Mouse (Mus musculus): Measurements from ENCODE around the gene Cnot2.

Gene Cnot2

DNA sequence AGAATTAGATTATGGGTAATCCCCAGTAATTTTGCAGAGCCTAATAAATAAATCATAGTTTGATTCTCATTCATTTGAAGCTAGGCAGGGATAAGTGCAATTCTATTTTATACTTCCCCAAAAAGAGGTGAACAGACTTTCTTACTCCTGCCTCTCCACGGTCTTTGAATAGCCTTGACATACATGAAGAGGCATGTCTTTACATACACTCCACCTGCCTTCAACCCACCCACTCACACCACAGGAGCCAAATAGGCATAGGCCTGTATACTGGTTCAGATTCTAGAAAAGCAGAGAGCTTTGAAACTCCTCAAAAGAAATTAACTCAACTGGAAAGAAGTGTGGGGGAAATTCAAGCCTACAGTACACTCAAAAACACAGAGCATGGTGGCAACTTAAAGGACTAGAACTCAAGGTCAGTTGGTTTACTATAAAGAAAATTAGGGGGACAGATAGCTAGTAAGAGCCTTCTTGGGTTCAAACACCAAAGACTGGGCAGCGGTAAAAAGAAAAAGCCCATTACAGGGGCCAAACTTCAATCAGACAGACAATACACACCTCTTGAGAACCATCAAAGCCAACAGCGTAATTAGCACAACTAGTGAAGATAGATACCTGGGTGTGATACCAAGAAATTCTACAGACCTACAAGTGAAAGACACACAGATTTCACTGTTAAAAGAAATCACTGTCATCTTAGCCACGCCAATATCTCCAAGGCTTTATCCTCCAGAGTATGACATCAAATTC, 18.4 kb downstream of the Cnot2 start:
- peak; percentile 57 to 66 for DNase-seq (ENCODE audit: low spot score in 2 of 2)

DNA sequence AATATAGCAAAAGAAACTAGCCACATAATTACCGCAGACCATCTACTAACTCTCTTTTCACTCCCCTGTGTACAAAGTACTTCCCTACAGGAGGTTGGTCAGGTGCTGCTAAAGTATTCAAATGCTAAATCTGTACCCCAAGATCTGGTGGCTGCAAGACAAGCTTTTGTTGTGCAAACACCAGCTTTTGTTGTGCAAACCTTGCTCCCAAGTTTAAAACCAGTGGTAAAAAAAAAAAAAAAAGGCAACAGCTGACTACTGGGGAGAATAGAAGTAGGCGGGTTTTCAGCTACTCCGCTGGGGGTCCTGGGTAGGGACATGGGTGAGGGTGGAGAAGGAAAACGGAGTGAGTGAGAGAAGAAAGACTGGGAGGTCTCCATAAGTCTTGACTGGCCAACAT, 19.1 kb downstream of the Cnot2 start:
- DNase-seq (ENCODE audit: low spot score in 2 of 2) = no peak

DNA sequence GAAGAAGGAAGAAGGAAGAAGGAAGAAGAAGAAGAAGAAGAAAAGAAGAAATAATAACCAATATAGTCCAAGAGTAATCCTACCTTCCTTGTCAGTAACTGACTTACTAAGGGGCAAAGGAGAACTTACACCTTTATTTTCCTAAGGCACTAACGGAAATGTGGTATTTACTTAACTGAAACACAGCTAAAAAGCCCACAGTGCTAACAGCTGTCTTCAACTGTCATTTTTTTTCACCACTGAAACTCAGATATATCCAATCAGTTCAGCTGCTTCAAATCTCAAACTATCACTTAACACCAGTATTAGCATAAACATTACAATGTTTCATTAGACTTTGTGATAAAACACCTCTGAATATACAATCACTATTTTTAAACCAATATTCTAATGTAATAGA, 22.1 kb downstream of the Cnot2 start:
- no peak for DNase-seq (ENCODE audit: low spot score in 2 of 2)

DNA sequence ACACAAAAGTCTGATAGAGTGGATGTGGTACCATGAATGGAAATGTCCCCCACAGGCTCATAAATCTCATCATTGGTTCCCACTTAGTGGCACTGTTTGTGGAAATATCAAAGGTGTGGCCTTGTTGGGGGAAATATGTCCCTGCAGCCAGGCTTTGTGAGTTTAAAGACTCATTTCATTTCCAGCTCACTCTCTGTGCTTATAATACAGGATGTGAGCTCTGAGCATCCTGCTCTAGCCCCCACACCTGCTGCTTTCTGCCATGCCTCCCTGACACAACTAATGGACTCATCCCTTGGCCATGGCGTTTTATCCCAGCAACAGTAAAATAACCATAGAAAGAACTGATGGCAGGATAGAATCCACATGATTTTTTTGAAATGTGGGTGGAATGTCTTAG, 24.1 kb downstream of the Cnot2 start:
- no peak for DNase-seq (ENCODE audit: low spot score in 2 of 2)

DNA sequence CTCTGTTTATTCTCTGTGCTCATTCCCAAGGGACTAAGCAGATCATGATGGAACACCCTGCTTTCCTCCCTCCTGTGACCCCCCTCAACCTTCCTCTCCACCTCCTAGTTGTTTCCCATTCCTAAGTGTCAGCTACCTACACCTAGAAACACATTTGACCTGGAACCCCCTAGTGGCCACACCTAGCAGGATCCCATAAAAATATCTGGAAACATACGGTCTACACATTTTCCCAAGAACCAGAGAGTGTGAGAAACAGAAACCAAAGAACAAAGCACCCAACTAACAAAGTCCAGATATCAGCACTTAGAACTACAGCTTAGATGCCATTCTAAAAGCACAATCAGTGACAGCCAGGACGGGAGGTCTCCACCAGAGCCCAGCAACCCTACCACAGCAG, 26.9 kb downstream of the Cnot2 start:
- DNase-seq (ENCODE audit: low spot score in 2 of 2) = no peak

DNA sequence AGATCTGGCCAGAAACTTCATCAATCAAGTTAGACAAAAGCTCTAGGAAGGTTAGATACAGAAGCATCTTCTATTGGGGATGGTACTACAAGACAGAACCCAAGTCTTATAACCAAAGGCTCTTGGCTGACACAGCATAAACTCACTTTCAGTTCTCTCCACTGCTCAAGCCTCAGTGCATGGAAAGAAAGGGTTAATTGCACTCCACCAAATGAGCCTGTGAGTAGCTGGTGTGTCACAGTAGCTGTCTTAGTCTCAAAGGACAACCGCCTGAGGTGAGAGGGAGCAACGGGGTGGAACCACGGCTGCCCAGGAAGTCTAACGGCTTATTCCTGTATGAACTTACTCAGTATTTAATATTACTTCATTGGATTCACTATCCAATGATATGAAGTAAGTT, 33.4 kb downstream of the Cnot2 start:
- DNase-seq (ENCODE audit: low spot score in 2 of 2) = peak in 1 of 2 experiments; percentile 18

DNA sequence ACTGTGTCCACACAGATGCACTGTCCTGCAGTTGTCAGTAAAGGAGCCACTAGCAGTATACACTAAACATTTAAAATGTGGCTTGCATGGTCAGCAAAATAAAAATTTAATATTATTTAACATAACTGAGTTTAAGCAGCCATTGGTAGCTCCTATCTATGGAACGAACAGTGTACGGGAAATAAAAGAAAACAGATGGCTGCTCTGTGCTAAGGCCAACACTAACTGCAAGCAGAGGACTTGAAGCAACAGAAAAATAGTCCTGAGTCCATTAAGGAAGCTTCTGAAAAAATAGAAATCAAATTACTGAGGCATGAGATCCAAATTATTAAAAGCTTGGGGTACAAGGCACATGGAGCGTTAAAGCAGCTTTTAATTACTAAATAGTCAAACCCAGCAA, 35.1 kb downstream of the Cnot2 start:
- no peak for DNase-seq (ENCODE audit: low spot score in 2 of 2)

DNA sequence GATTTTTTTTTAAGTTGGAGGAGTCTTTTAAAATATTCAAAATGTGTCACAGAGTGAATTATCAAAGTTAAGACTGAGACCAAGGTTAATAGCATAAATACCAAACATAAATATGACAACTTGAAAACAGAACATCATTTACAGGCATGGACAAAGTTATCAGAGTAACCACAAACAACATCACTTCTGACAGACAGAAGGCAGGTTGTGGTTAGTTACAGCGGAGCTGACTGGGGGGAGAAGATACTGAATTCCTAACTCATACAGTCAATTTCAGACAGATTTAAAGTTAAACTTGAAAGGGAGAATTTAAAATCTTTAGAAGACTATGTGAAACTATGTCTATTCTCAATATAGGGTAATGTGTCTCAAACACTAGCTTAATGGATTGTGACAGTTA, 38.2 kb downstream of the Cnot2 start:
- DNase-seq (ENCODE audit: low spot score in 2 of 2) = no peak

DNA sequence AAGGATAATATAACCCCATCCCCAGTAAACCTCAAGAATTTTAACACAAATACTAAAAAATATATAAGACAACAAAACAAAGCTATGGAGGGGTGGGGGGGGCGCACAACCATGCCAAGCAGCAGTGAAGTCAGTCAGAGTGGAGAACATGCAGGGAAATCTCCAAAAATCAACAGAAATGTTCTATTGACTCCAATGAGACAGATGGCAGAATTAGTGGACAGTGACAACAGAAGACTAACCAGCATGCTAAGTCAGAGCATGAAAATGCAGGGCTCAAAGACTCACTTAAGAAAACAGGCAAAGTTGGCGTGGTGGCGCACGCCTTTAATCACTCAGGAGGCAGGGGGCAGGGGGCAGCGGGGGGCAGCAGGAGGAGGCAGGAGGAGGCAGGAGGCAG, 40.6 kb downstream of the Cnot2 start:
- no peak for DNase-seq (ENCODE audit: low spot score in 2 of 2)

DNA sequence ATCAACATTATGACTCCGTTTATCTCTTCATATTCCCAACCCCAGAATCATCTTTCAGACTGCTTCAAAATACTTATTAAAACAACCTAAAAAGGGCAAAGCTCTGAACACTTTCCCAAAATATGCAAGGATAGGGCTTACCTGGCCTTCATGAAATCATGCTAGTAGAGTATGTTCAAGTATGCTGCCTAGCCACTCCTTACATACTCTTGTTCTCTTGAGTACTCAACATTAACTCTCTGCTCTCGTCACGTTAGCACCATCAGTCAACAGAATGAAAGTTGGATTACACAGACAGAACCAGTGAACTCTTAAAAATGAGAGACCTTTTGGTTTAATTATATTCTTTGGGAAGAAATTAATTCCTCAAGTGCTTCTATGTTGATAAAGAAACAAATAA, 43.8 kb downstream of the Cnot2 start:
- no peak for DNase-seq (ENCODE audit: low spot score in 2 of 2)

DNA sequence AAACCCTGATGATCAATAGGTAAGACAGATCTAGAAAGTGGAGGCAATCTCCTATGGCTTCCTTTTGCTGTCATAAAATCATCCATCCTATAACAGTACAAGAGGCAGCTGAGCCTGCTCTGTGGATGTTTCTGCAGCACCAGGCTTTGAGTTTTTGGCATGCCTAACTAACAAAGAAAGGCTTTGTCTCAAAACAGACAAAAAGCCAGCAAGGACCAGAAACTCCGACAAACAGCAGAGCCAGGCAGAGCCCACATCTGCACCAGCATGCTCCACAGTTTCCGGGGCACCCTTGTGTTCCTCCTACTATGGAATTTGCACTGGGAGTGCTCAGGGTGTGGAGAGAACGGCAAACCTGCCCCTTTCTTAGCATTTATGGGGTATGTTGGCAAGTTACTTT, 47.0 kb downstream of the Cnot2 start:
- DNase-seq (ENCODE audit: low spot score in 2 of 2) = no peak

DNA sequence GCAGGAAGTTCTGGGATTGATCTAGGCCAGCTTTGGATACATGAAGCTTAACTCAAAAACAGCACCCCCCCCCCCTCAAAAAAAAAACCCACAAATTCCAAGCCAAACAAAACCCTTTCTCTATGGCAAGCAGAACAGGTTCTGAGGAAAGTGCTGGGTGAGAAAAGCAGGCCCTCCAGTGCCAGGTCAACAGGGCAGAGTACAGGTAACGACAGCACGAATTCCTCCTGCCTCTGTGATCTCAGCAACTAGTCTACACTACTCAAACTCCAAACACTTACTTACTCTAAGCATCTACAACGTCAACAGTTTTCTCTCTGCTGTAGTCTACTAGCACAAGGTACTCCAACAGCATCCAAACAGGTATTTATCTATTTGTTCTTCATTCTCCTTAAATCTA, 48.8 kb downstream of the Cnot2 start:
- DNase-seq (ENCODE audit: low spot score in 2 of 2) = no peak

DNA sequence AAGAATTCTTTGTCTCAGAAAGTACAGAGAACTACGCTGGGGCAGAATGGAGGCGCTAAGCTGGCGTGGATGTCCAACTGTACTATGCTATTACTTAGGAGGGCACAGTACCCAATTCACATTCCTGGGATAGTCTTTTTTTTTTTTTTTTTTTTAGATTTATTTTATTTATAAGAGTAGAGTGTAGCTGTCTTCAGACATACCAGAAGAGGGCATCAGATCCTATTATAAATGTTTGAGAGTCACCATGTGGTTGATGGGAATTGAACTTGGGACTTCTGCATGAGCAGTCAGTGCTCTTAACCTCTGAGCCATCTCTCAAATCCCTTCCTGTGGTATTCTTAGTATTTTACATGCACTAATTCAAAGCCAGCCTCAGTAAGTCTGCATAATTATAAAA, 50.2 kb downstream of the Cnot2 start:
- peak in 1 of 2 experiments; percentile 10 for DNase-seq (ENCODE audit: low spot score in 2 of 2)

DNA sequence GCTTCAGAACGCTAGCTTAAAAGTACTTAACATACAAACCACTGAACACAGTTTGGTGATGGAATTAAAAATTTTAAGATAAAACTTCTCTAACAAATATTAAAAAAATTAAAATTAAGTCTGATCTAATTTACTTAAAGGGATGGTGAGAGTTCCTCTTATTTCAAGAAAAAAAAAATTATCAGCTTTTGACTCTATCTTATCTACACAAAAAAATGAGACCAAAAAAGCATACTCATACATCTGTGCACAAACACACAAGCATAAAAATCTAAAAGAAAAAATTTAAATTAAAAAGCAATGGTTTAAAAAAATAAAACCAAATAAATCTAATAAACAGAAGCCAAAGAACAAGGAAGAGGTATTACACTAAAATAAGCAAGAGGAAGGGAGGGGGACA, 61.7 kb downstream of the Cnot2 start:
- no peak for DNase-seq (ENCODE audit: low spot score in 2 of 2)

DNA sequence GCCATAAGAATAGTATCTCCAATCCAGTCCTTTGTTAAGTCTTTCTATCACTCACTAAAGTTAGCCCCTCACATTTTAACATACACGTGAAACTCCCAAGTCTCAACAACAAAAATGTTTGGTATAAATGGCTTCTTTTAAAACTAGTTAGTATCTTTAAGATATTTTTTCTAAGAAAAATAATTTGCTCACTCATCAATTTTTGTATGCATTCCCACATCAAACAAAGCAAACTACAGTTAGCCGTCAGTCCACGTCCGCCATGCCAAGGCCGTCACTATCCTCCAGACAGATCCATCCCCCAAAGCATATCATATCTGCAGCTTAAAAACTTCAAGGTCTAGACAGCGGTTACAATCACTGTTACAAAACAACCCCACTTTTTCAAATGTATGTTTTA, 65.7 kb downstream of the Cnot2 start:
- no peak for DNase-seq (ENCODE audit: low spot score in 2 of 2)

DNA sequence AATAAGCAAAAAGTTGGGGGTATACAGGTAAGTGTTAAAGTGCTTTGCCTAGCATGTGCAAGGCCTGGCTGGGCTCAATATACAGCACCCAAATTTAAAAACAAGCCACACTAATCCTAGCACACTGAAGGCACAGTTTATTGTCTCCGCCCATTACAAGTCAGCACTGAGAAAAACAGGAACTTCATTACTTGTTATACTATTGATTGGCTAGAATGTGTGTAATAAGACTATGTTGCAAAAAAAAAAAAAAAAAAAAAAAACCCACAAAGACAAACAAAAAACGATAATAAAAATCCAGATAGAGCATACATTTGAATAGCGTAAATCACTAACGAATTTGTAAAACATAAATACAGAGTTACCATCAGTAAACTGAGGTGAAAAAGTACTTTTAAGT, 66.2 kb downstream of the Cnot2 start:
- DNase-seq (ENCODE audit: low spot score in 2 of 2) = no peak

DNA sequence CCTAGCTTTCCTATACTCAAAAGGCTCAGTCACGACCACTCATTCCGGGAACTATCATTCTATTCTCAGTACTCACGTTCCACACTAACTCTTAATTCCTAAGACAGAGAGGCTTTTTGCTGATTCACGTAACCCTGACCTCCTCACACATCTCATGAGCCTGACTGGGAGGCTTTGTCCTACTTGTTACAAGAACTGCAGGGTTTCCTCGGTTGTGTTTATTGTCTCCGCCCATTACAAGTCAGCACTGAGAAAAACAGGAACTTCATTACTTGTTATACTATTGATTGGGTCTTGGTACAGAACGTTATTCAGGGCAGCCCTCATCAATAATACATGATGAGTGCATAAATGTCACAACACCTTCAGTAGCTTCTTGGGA, 68.1 kb downstream of the Cnot2 start:
- no peak for DNase-seq (ENCODE audit: low spot score in 2 of 2)

DNA sequence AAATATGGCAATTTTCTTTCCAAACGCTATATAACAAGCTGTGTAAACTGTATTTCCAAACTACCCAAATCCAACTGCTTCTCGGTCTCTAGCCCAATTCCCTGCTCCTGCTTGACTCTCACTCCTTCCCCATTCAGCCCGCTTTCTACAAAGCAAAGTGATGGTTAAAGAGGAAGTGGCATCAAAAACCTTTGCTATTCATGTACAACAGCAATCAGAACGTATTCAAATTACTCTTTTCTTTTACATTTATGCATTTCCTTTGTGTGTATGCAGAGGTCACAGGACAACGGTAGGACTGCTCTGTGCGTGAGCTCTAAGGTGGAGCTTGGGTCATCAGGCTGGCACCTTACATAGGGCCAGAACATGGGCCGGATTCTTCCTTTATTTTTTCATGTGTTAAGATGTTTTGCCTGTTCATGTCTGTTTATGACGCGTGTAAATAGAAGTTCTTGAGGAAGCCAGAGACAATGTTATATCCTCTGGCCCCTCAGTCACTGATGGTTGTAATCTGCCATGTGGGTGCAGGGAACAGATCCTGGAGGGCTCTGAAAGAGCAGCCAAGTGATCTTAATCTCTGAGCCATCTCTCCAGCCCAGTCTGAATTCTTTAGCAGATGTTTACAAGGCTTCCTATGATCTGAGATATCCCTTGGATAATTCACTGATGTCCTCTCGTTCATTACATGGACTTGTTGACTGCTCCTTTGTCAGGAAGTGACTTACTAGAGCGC, 68.6 kb downstream of the Cnot2 start:
- no peak for DNase-seq (ENCODE audit: low spot score in 2 of 2)

DNA sequence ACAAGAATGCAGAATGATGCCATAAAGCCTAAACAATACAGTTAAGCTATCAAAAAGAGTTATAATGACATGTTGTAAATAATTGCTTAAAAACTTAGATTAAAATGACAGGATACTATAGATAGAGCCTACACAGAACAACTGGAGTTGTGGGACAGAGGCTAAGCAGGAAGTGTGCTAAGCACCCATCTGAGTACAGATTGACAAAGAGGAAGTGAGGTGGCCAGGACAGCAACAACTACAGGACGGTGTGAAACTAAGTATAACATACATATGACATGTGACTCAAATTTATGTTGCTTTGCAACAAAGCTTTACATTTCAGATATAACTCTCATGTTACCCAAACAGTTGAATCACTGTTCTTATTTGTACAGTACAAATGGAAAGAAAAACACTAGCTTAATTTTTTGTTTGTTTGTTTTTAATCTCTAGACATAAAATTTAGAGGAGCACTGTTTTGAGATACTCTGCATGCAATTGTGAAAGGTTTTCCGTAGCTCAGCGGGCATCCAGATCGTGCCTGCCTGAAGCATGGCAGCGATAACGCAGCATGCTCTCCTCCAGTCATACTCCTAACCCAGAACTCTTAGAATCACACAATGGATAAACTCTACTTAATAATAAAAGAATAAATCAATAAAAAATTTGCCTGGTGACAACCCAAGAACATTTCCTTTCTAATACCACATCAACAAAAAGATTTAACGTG, 75.9 kb downstream of the Cnot2 start:
- peak; percentile 41 to 46 for DNase-seq (ENCODE audit: low spot score in 2 of 2)

DNA sequence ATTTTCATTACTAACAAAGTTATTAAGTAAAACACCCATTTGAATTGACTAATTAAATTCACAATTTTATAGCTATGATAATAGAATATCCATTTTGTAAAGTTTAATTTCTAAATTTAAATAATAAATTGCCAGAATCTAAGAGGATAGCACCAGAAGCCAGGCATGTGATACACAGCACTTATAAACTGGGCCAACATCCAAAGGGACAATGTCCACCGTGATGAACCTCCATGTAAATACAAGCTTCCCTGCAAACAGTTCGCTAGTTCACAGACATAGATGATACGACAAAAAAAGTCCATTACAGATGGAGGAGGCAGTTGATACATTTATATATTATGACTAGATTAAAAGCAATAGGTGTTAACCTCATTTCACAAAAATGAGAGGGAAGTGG, 88.5 kb downstream of the Cnot2 start:
- no peak for DNase-seq (ENCODE audit: low spot score in 2 of 2)

DNA sequence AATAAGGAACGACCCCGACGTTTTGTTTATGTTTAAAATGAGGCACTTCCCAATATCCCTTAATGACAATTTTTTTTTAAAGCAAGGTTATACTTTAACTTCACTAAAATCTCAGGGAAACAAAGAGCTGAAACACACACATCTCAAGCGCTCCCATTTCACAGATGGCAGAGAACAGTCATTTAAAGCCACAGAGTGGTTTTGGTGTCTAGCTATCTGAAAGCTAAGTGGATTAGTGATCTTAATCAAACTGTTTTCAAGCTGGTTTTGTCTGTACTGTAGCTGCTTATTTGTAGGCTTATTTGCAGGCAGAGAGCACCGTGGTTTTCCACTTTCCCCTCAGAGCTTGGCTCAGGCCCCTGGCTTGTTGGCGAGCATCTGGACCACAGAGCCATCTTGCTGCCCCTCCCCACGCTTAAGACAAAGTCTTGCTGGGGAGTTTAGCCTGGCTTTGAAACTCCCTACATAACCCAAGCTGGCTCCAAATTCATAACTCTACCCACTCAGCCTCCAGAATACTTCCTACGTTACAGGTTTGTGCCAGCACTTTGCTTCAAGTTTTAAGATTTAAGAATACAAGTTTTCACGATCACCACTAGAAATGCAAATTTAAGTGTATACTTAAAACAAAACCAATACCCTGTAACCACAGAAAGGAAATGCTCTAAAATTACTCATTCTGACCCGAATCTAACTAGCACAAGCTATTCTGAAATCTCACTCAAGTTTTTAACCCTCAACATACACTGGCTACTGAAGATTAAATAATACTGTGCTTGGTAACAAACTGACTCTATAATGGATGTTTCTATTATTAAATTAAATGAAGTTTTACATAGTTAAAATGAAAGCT, 94.2 kb downstream of the Cnot2 start:
- no peak for DNase-seq (ENCODE audit: low spot score in 2 of 2)

DNA sequence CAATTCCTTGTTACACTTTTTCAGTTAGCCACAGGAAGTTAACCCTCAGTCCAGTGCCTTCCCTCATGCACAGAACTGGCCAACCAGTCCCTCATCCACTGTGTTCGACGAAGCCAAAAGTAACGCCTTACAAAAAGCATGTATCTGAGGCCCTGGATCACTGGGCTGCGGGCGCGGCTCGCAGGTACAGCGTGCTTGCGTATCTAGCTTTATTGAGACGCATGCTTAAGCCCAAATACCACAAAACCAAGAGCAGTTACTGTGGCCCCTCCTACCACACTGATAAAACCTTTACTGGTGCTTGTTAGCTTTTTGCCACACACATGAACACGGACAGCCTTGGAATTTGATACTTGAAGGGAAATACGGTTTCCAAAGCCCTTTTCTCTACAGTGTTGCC, 99.4 kb downstream of the Cnot2 start:
- no peak for DNase-seq (ENCODE audit: low spot score in 2 of 2)

Data from spleen, postnatal 36 days (tissue).